Mouse (Mus musculus): ENCODE data around the gene Hils1.

- TF ChIP-seq CTCF (IDR thresholded peaks at IDR 0.05; ENCODE audit: low read depth, low read length) (no peak), POLR2AphosphoS5 (IDR thresholded peaks at IDR 0.05; ENCODE audit: insufficient replicate concordance, low read depth, low read length) (no peak), GATA2 (IDR thresholded peaks at IDR 0.05; ENCODE audit: borderline replicate concordance, low read depth, low read length) (no peak), TAL1 (conservative IDR thresholded peaks at IDR 0.05; ENCODE audit: low read depth, low read length) (no peak), GATA1 (IDR thresholded peaks at IDR 0.05; ENCODE audit: borderline replicate concordance, low read length) (no peak)
These were observed 39.3 kb downstream of the Hils1 start for GRCm38 (mm10) chr11:95006525-95007219.
